Mouse (Mus musculus): ENCODE results near the gene Ubl7. TPM values are rescaled to one million over a fixed set of nuclear protein-coding genes. Genes with fewer than 3 reads are reported as not detected.

The Ubl7 gene
- total RNA-seq, 2 experiments from 2014 or later: 71.2 to 74.8 TPM

DNA sequence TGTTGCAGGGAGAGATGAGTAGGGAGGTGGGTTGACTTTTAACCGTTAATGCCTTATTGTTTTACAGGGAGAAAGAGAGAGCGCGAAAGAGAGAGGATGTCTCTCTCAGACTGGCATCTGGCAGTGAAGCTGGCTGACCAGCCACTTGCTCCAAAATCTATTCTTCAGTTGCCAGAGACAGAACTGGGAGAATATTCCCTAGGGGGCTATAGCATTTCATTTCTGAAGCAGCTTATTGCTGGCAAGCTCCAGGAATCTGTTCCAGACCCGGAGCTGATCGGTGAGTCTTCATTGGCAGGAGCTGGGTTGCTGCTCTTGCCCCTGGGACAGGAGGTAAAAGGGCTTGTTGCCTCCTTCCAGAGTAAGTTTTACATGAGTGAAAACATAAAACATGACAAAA lies 1.8 kb downstream of the Ubl7 start:
- peak; percentile 26 for DNase-seq

GRCm38 (mm10) chr9:57921491-57922060 lies 10.8 kb downstream of the Ubl7 start:
- DNase-seq: no peak

GRCm38 (mm10) chr9:57922381-57922780 lies 11.6 kb downstream of the Ubl7 start:
- DNase-seq: no peak

GRCm38 (mm10) chr9:57923046-57923445 lies 12.3 kb downstream of the Ubl7 start:
- DNase-seq: no peak

DNA sequence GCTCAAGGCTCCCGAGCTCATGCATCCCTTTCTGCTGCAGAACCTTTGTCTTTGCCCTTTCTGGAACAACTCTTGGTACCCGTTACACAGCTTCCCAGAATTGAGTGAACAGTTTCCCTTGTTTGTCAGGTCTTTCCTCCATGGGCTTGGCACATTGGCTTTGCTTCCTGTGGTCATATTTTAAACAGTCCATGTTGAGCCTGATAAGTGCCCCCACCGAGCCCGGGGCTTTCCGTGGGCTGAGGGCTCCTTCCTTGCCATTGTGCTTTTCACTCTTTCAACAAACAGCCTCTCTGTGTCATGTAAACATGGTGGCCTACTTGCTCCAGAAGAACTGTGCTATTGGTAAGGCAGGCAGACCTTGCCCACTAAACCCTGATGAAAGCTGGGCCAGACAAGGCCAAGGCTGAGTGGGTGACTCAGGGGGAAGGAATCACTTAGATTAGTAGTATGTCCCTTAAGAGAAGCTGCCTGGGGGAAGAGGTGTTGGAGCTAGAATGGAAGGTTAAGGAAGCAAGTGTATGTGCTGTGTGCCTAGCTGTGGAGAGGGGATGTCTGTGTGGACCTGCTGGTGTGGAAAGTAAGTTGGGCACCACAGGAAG lies 20.5 kb downstream of the Ubl7 start:
- no peak for DNase-seq

DNA sequence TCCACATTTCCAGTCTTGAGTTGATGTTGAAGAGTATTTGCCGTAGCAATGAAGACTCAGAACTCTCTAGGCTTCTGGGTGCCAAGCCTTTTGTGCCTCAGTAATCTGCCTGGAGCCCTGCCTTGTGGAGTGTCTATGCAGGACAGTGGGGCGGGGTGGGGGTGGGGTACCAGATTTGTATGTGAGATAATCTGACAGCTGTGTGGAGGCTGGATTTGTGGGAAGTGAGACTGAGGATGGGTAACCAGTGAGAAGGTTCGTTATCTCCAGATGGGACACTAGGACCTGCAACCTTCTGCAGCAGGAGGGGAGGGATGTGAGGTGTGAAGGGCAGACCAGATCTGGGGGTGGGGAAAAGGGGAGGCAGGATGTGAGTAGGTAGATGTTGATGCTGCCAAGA lies 21.5 kb downstream of the Ubl7 start:
- DNase-seq: no peak

DNA sequence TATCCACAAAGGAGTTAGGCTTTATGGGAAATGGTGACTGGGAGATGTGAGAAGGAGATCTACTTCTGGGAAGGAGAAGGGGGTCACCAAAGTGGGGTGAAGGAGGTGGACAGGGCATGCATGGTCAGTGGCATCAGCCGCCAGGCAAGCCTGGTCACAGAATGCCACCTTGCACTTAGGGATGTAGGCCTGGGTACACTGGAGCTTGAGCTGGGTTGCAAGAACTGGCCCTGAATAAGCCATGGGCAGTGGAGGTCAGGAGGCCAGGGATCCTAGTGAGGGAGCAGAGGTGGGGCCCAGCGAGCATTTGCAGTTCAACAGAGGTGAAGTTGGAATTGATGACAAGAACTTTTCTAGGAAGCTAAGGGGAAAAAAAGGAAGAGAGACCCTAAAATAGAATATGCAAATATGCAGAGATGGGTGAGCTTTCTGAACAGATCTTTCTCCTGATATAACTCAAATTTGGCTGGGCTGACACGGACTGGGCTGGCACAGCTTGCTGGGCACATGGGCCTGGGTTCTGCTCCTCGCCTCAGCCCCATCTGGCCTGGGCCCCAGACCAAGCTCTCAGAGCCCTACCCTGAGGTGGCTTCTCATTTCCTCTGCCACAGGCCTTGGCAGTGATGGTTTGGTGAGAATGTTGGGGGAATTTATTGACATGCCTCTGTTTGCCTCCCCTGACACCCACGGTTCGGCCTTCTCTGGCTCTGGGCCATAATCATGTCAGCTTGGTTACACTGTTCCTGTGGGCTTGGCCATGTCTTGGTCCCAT lies 22.2 kb downstream of the Ubl7 start:
- DNase-seq: no peak

DNA sequence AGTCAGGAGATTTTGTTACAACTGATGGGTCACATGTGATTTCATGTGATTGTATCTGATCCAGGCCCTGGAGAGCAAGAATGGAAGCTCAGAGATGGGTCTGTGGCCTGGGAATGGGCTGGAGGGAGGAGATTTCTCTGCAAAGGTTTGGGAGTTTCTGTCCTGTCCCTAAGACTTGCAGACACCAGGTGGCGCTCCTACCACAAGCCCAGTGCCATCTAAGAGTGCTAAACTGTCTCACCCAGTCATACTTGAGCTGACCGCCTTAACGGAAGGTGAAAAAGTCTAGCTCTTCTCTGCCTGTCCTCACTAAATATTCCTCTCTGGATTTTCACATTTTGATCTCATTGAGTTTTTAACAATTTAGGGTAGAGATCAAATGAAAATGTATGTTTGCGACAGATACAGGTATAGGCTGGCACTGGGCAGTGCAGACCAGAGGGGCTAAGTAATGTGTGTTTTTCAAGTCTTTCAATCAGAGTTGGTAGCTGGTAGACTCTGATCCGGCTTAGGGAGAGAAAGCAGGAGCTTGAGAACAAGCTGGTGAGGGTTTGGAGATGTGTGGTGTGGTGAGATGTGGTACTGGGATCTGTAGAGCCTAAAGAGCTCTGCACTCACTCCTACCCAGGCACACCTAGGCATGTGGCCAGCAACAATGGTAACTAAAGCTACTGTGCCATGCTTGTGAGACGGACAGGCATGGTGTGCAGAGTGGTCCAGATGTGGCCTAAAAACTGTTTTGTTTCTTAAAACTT lies 25.1 kb downstream of the Ubl7 start:
- peak; percentile 91 for DNase-seq

- no peak for DNase-seq
Observed at GRCm38 (mm10) chr9:57937171-57937570, 26.4 kb downstream of the Ubl7 start.

DNA sequence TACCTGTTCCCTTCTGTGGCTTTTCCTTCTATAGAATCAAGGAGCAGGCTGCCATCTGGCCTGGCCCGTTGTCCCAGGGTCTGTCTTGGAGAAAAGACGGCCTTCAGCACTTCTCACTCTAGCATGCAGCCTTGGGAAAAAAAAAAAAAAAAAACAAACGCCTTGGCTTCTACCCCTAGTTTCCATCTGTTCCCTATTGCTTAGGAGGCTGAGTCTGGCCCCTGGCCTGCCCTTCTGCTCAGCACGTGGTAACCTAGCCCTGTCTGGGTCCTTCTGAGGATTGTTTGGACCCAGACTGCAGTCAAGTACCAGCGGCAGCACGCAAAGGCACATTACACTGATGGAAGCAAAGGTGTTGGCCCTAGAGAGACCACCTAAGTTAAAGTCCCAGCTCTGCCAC lies 26.9 kb downstream of the Ubl7 start:
- peak; percentile 2 for DNase-seq

GRCm38 (mm10) chr9:57938225-57939055 lies 27.7 kb downstream of the Ubl7 start:
- no peak for DNase-seq

GRCm38 (mm10) chr9:57939431-57940348 lies 28.9 kb downstream of the Ubl7 start, which contains the start of gene Sema7a:
Sema7a (plus strand) TSS chr9:57940112.
- DNase-seq: peak; percentile 86

DNA sequence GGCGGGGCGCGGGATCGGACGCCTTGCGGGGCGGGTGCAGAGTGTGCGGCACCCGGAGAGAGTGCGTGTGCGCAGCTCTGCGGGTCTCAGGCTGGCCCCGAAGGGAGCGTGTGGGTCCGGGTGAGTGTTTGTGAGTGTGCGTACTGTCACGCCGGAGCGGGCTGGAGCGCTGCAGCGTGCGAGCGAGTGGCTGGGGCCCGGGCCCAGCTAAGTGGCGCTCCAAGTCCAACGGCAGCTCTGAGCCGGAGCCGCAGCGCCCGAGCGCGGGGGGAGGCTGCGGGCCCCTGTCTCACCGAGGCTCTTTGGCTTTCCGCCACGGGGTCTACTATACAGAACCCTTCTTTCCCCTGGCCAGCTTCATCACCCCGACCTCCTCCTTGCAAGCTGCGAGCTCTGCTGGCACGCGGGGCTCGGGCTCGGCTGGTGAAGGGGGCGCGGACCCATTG lies 29.6 kb downstream of the Ubl7 start:
- peak; percentile 57 for DNase-seq

DNA sequence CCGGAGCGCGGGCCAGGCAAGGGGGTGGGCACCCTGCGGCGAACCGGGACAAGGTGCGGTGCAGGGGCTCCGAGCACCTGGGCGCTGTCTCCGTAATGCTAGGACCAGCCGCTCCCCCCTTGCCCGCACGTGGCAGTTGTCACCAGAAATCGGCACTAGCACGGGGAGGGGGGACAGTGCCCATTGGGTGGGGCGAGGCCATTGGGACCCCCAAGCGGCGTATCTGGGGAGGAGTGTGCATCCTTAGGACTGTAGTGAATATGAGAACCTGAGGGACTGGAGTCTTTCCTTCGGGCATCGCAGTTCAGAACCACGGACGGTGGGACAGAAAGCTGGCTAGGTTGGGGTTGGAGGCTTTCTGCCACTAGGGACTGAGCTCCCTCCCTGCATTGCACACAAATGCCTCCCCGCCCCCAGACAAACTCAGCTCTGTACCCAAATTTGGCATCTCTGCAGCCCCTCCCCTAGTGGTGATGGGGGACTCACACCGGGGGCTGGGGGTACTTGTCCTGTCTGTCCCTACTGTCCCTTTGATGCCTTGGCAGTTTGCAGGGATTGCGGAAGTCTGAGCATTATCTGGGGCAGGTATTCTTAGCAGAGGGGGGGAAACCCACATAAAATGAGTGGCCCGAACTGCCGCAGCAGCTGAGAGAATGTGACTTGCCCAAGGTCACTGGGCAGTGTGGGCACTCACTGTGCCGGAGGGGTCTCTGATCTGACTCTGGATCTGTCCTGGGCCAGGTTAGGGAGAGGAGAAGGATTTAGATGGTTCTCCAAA lies 30.3 kb downstream of the Ubl7 start:
- DNase-seq: no peak

DNA sequence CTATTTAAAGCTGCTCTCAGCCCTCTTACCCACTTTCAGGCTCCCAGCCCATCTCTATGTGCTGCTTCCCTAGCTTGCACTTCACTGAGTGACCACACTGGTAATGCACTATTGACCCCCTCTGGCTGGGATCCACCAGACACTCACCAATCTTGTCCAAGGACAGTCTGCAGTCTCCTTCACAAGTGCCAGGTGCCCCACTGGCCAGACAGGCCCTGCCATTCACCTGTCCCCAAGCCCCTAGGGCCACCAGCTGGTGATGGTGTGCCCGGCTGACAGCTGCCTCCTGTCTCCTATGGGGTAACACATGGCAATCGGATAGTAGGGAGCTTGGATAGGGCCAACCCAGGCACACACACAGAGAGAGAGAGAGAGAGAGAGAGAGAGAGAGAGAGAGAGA lies 31.3 kb downstream of the Ubl7 start:
- DNase-seq: no peak

DNA sequence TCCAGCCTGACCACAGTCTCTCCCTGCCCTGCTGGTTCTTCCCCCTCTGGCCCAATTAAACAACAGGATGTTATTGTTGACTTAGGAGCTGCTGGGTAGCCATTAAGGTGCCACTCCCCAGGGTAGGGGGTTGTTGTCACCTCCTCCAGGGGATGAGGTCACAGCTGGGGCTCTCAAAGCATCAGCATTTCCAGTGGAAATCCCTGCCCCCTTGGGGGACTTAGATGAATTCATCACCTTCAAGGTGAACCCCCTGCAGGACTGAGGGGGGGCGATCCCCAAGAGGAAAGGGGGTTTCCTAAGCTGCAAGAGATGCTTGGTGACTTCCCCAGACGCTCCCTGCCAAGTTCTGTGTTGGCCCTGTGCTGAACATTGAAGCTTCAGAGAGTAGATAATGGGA lies 32.3 kb downstream of the Ubl7 start:
- no peak for DNase-seq

GRCm38 (mm10) chr9:57944572-57944971 lies 33.8 kb downstream of the Ubl7 start:
- peak; percentile 78 for DNase-seq

GRCm38 (mm10) chr9:57945771-57946616 lies 35.2 kb downstream of the Ubl7 start:
- no peak for DNase-seq

Data from adrenal gland, postnatal 10 days (tissue).